Mouse (Mus musculus) kidney, embryonic 16.5 days (tissue): ENCODE measurements around the gene Rnf150. TPM values are rescaled to one million over a fixed set of nuclear protein-coding genes. Genes with fewer than 3 reads are reported as not detected.

Source experiments
- ATAC-seq: fragments of 200-750 bp; cut with Nextera tagmentation; 2 replicates; pipeline ENCODE4 v1.8.0; 2017; ENCODE audit warnings: moderate TSS enrichment; ENCODE audit not compliant: low FRiP score, low TSS enrichment
- H3K27ac ChIP-seq: fragments of 300-500 bp; sonication (generic); 2 replicates; pipeline ENCODE4 v1.5.1; 2014; ENCODE audit warnings: low read length
- H3K27me3 ChIP-seq: fragments of 300-500 bp; sonication (generic); 2 replicates; pipeline ENCODE4 v1.6.1; 2014; ENCODE audit warnings: low read length, control low read depth, mixed read lengths; ENCODE audit not compliant: insufficient read depth
- H3K36me3 ChIP-seq: fragments of 300-500 bp; sonication (generic); 2 replicates; pipeline ENCODE4 v1.6.1; 2014; ENCODE audit warnings: low read length, control low read depth, mixed read lengths; ENCODE audit not compliant: insufficient read depth
- H3K4me1 ChIP-seq: fragments of 300-500 bp; sonication (generic); 2 replicates; pipeline ENCODE4 v1.6.1; 2014; ENCODE audit warnings: low read length, control low read depth, mixed read lengths; ENCODE audit not compliant: insufficient read depth
- H3K4me2 ChIP-seq: fragments of 300-500 bp; sonication (generic); replicated peaks from 2 replicates; pipeline ENCODE4 v1.6.1; 2014; ENCODE audit warnings: low read depth, low read length
- H3K4me3 ChIP-seq: fragments of 300-500 bp; sonication (generic); 2 replicates; pipeline ENCODE4 v1.5.1; 2014; ENCODE audit warnings: mild to moderate bottlenecking, low read length
- H3K9ac ChIP-seq: fragments of 300-500 bp; sonication (generic); replicated peaks from 2 replicates; pipeline ENCODE4 v1.6.1; 2014; ENCODE audit warnings: low read length
- H3K9me3 ChIP-seq: fragments of 300-500 bp; sonication (generic); 2 replicates; pipeline ENCODE4 v1.6.1; 2016; ENCODE audit warnings: low read length, control low read depth
- WGBS: fragments of 180-500 bp; shearing (Covaris S2); extraction: QIAGEN DNeasy Blood & Tissue Kit; methylation state at CpG from one replicate; pipeline ENCODE4 v1.1.7; 2014; 5-methylcytosine and 5-hydroxymethylcytosine counted together
- polyA plus RNA-seq: library from polyadenylated mRNA; unstranded; fragments of >200 nt; fragmentation: Nextera tagmentation; extraction: Ambion mirVana; gene quantifications from 2 replicates; pipeline ENCODE4 v1.2.1, GENCODE M21; 2015

The Rnf150 gene
- polyA plus RNA-seq, 1 experiment from 2014 or later: 2.0 TPM

DNA sequence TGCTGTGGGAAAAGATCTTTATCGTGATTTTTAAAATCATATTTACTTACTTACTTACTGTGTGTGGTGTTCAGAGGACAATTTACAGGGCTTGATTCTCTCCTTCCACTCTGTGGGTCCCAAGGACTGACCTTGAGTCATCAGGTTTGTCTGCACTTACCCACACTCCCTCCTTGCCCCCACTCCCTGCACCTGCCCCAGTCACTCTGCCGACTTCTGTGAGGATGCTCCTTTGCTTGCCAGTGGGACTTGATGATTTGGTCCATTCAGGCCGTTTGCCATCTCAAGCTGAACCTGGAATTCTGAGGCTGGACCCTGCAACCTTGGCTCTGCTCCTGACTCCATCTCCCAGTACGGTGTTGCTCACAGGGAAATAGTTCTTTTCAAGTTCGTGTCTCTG lies 63.4 kb downstream of the Rnf150 start:
- Histone ChIP-seq H3K9ac (no peak overlapping the region), H3K4me2 (no peak overlapping the region), H3K27me3 (no peaks in the 10 kb centered on the region), H3K4me3 (no peak overlapping the region), H3K4me1 (no peaks in the 10 kb centered on the region), H3K27ac (no peak overlapping the region), H3K9me3 (no peaks in the 10 kb centered on the region), H3K36me3 (no peaks in the 10 kb centered on the region)
- ATAC-seq: no peak
- WGBS: 76% methylated on average over 5 of the region's 5 CpGs

DNA sequence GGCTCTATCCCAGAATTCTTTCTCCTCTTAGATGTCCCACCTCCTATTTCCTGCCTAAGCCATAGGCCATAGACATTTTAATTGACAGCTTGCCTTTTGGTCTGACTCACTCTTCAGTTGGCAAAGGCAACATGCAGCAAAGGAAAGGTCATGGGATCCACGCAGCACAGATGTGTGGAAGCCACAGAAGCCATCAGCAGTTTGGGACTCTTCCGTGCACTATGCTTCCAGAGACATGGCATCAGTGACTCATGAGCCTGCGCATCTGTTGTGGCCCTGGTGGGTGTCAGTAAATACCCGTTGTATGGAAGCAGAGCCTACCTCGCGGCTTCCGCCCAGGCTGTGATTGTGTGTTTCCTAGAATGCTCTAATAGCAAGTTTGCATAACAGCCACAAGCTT lies 68.4 kb downstream of the Rnf150 start:
- Histone ChIP-seq H3K27ac (no peak overlapping the region), H3K9ac (no peak overlapping the region), H3K36me3 (no peaks in the 10 kb centered on the region), H3K4me2 (no peak overlapping the region), H3K27me3 (no peaks in the 10 kb centered on the region), H3K4me3 (no peak overlapping the region), H3K9me3 (no peaks in the 10 kb centered on the region), H3K4me1 (no peaks in the 10 kb centered on the region)
- no peak for ATAC-seq
- 90% methylated on average over 7 of the region's 7 CpGs for WGBS

DNA sequence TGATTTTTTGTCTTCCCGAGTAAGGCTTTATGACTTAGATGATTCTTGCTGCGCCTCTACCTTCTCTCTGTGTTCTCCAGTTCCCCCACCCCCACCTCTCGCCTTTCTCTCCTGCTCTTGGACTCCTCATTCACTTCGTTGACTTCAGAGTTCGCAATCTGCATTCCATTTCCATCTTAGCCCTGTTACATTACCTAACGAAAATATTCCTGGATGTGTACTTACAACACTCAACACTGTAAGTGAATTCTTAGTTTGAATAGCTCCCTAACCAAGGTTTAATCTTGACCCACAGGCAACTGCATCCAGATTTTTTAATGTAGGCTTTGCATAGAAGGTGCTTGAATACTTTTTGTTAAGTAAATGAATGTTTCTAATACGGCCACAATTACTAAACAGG lies 73.0 kb downstream of the Rnf150 start:
- Histone ChIP-seq H3K9me3 (no peaks in the 10 kb centered on the region), H3K9ac (no peak overlapping the region), H3K36me3 (no peaks in the 10 kb centered on the region), H3K27ac (no peak overlapping the region), H3K27me3 (no peaks in the 10 kb centered on the region), H3K4me3 (no peak overlapping the region), H3K4me2 (no peak overlapping the region), H3K4me1 (peaks cover 28% of the 10 kb centered on the region)
- no peak for ATAC-seq
- WGBS: 78% methylated on average over 7 of the region's 7 CpGs

DNA sequence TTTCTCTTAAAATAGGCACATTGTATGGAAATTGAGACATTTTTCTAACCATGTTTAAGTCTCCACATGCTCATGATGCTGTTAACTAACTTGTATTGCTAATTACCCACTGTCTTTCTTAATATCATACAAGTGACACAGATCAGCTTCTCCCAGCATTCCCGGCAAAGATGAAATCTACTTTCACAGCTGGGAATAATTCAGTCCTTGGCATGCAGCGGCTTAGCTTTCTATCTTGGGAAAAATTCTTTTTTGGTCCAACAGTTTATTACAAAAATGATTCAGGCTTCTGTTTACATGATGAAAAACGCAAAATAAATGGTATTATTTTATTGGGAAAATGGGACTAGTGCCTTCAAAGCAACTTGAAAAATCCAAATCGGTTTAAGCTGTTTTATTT lies 73.7 kb downstream of the Rnf150 start:
- H3K27ac ChIP-seq: no peak overlapping the region
- ATAC-seq: no peak
- 77% methylated on average over 4 of the region's 4 CpGs for WGBS

DNA sequence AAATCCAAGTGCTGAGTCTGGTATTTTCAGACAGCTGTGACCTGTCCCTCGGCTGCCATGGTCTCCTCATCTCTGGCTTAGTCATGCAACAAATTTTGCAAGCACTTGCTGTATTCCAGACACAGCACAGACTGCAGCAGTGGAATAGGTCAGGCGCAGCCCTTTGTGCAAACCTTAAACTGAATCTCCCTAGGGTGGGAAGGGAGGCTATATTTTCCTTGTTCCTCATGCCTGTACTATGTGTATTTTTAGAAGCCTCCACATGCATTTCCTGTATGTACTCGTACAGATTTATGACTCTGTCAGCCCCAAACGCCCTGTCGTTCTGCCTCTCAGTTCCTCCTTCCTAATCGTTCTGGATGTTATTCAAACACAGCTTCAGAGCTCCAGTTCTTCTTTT lies 76.8 kb downstream of the Rnf150 start:
- peak overlapping the region; percentile 28 for H3K4me2 ChIP-seq
- H3K4me1 ChIP-seq: peaks cover 49% of the 10 kb centered on the region
- no peaks in the 10 kb centered on the region for H3K36me3 ChIP-seq
- WGBS: 7% methylated on average over 6 of the region's 6 CpGs
- H3K9ac ChIP-seq: no peak overlapping the region
- peak overlapping the region; percentile 80 for H3K27ac ChIP-seq
- no peaks in the 10 kb centered on the region for H3K9me3 ChIP-seq
- no peak overlapping the region for H3K4me3 ChIP-seq
- H3K27me3 ChIP-seq: no peaks in the 10 kb centered on the region
- ATAC-seq: peak; percentile 96

More for the DNA sequence above, 73.7 kb downstream of the Rnf150 start:
- Histone ChIP-seq H3K4me1 (peaks cover 31% of the 10 kb centered on the region), H3K4me3 (no peak overlapping the region), H3K36me3 (no peaks in the 10 kb centered on the region), H3K27me3 (no peaks in the 10 kb centered on the region), H3K9ac (no peak overlapping the region), H3K9me3 (no peaks in the 10 kb centered on the region), H3K4me2 (no peak overlapping the region)

DNA sequence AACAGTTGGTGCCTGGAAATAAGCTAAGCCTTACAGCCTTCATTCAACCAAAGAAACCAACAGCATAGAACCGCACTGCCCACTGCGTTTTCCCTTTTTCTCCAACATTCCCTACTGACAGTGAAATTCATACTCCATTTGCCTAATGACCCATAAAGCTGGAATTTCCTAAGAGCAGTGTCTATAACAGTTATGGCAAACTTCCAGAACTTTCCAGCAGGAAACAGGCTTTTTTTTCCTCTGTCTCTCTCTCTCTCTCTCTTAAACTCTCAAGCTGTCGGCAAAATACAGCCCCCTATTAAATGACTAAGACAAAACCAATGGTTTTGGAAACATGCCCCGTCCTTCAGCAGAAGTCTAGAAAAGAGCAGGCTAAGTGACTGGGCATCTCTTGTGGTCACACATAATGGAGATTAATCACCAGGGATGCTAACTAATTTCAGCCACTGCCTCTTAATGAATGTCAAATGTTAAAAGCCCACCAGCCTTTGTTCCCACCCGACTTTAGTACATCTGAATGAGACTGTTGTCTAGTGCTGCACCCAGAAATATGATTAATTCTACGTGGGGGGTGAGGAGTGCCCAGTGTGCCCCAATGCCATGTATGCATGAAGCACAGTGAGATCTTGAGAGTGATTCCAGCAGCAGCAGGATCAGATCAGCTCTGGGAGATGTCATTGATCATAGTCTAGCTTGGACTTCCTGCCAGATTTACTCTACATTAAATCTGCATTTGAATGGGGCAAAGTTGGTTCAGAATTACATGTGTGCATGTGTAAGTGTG lies 80.3 kb downstream of the Rnf150 start:
- Histone ChIP-seq H3K27ac (peak overlapping the region; percentile 80), H3K4me1 (peaks cover 43% of the 10 kb centered on the region), H3K36me3 (no peaks in the 10 kb centered on the region), H3K9me3 (no peaks in the 10 kb centered on the region), H3K27me3 (no peaks in the 10 kb centered on the region), H3K9ac (no peak overlapping the region), H3K4me2 (peak overlapping the region; percentile 5; the same call in 1 of the 2 replicates), H3K4me3 (no peak overlapping the region)
- ATAC-seq: peak; percentile 39; the same call in 1 of the 2 replicates
- 17% methylated on average over 6 of the region's 6 CpGs for WGBS

DNA sequence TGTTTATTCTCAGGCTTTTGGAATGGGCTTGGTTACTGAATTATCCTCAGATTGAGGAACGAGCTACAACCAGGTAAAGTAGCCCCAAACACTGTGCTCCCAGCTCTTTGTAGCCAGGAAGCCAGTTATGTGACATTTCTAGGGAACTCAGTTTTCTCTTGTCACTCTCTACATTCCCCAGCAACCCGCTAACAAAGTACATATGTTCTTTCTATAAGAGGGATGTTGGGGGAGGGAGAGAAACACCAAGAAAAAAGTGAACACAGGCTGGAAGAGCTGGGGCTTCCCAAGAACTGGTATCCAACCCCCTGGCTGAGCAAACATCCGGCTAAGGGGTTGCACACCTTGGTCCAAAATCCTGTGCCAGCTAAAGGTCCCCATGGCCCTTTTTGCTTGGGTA lies 82.7 kb downstream of the Rnf150 start:
- H3K9ac ChIP-seq: no peak overlapping the region
- no peaks in the 10 kb centered on the region for H3K9me3 ChIP-seq
- H3K36me3 ChIP-seq: no peaks in the 10 kb centered on the region
- no peak overlapping the region for H3K4me2 ChIP-seq
- H3K27me3 ChIP-seq: no peaks in the 10 kb centered on the region
- WGBS: 82% methylated on average over 3 of the region's 3 CpGs
- ATAC-seq: no peak
- no peak overlapping the region for H3K4me3 ChIP-seq
- H3K27ac ChIP-seq: 0 out of 2 replicates have a peak overlapping the region, but pooled peaks have one; percentile 10
- H3K4me1 ChIP-seq: peaks cover 22% of the 10 kb centered on the region

DNA sequence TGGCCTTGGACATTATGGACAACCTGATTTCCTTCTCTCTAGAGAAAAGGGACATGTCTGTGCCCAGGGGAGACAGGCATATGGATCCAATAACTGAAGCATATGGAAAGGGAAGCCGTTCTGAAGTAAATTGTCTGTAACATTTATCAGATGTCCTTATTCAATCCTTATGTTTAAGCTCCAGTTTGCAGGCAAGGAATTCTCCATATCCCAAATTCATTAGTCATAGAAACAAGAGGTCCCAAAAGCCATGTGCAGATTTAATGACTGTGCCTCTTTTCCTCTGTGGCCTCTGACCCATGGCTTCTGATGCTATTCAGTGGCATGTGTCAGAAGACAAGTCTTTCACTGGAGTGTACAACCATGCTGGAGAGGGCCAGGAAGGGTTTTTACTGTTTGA lies 83.5 kb downstream of the Rnf150 start:
- WGBS: 59% methylated on average over 1 of the region's 1 CpGs
- H3K4me1 ChIP-seq: peaks cover 20% of the 10 kb centered on the region

DNA sequence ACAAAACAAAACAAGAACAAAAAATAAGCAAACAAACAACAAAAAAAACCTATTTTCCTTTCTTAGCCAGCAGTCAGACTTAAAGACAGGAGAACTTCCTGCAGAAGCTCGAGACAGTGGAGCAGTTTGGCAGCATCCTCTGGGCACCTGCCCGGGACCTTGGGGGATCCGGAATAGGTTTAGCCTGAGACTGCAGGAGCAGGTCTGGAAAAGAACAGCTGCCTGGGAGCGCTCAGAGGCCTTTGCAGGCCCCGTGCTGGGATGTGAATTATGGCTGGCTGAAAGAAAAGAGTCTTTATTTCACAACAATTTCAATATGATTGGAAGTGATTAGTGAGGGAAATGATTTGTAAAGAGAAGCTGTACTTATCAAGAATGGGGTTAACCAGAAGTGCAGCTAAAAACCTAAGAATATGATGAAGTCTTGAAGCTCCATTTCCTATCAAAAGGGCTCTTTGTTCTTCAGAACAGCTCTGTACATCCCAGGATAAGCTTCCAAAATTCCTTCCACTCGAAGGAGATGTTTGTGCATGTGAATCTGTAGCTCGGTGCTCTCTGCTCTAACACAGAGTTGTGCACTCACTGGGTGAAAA lies 92.1 kb downstream of the Rnf150 start:
- Histone ChIP-seq H3K27me3 (no peaks in the 10 kb centered on the region), H3K9ac (no peak overlapping the region), H3K36me3 (no peaks in the 10 kb centered on the region), H3K9me3 (no peaks in the 10 kb centered on the region), H3K4me1 (no peaks in the 10 kb centered on the region), H3K27ac (no peak overlapping the region), H3K4me2 (no peak overlapping the region), H3K4me3 (no peak overlapping the region)
- ATAC-seq: no peak
- 71% methylated on average over 7 of the region's 7 CpGs for WGBS

More for the DNA sequence above, 83.5 kb downstream of the Rnf150 start:
- no peak overlapping the region for H3K4me3 ChIP-seq
- no peaks in the 10 kb centered on the region for H3K27me3 ChIP-seq
- ATAC-seq: no peak
- no peaks in the 10 kb centered on the region for H3K36me3 ChIP-seq
- H3K9me3 ChIP-seq: no peaks in the 10 kb centered on the region
- no peak overlapping the region for H3K9ac ChIP-seq
- no peak overlapping the region for H3K4me2 ChIP-seq
- H3K27ac ChIP-seq: no peak overlapping the region

DNA sequence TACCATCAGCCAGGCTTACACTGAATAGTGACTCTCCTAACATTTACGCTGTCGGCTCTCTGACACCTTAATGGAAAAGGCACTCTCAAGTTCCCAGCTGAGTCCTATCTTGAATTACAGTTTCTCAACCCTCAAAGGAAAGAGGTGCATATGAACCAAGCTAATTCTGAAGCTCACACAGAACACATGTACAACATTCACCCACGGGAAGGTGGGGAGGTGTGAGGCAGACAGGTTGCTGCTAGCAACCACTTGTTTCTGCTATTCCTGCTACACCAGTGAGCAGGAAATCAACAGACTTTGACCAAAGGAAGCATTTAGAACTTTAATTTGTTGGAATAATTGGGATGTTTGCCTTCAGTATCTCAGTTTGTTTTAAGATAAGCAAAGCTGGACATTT lies 96.3 kb downstream of the Rnf150 start:
- WGBS: 32% methylated on average over 3 of the region's 3 CpGs
- H3K27me3 ChIP-seq: no peaks in the 10 kb centered on the region
- H3K4me1 ChIP-seq: no peaks in the 10 kb centered on the region
- H3K36me3 ChIP-seq: no peaks in the 10 kb centered on the region
- no peaks in the 10 kb centered on the region for H3K9me3 ChIP-seq
- H3K4me3 ChIP-seq: no peak overlapping the region
- no peak overlapping the region for H3K4me2 ChIP-seq
- H3K27ac ChIP-seq: no peak overlapping the region
- no peak overlapping the region for H3K9ac ChIP-seq
- no peak for ATAC-seq
